Mouse (Mus musculus) telencephalon, adult 2 months (tissue): ENCODE data around the gene Fzd5.

Experiments used
- DNase-seq: peaks from one replicate; pipeline ENCODE4 v3.0.0-alpha.2; 2011; ENCODE audit warnings: low read depth, low spot score

Fzd5 gene

DNA sequence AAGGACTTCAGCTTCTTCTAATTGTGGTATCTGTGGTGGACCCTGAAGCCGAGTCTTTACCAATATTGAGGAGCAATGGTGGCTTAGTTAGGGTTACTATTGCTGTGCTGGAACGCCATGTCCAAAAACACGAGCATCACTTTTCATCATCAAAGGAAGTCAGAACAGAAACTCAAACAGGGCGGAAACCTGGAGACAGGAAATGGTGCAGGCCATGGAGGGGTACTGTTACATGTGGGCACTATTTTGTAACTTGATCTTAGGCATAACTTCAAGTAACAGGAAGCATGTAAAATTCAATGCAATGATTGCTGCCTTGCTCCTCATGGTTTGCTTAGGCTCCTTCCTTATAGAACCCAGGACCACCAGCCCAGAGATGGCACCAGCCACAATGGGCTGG, 49.5 kb downstream of the Fzd5 start:
- DNase-seq: no peak

DNA sequence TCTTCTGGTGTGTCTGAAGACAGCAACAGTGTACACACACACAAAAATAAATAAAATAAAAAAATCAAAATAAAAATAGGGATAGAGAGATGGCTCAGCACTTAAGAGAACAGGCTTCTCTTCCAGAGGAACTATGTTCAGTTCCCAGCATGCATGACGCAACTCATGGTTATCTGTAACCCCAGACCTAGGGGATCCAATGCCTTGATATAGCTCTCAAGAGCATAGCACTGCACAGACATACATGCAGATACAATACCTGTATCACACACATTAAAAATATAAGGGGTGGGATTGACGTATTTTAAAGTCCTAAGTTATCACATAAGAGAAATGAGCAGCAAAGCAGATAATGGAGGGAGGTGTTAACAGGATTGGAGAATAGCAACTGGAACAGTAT, 53.1 kb downstream of the Fzd5 start:
- no peak for DNase-seq

DNA sequence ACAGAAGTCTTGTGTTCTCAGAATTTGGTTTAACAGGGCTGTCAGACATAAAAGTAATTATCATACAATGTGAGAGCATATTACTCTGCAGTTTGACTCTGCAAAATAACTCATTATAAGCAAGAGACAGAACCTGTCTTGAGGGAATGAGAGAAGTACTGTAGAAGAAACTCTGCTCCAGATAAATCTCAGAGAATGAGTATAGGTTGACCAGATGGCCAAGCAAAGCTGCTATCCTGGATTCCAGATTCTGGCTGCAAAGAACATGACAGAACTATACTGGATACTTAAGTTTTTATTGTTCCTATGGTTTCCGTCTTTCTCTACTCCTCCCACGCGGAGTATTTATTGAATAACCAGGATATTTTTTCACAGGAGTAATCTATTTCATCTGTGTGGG, 54.5 kb downstream of the Fzd5 start:
- DNase-seq: peak; percentile 51

DNA sequence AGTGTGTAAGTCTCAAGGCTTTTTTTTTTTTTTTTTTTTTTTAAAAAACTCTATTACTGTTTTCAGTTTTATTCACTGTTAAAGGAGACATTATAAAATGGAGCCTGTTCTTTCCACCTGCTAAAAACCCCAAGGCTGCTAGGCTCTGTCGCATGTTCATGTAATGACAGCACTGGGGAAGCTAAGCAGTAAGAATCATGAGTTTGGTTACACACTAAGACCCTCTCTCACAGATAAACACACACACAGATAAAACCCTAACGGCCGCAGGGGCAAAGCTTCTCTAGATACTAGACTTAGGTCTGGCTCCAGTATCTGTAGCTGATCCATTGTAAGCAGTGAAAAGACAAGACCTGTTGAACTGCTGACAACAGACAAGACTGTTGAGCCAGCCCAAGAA, 56.1 kb downstream of the Fzd5 start:
- DNase-seq: no peak
